Mouse (Mus musculus) liver (tissue): Measurements from ENCODE around the gene Trim68.
"Not testable (repeated sequence)": the region's sequence is repeated elsewhere in the genome, so short reads cannot be mapped to it uniquely, and the experiment has no call there.

Source experiments
- DNase-seq: peaks from one replicate; pipeline ENCODE4 v3.0.0-alpha.2; 2020; ENCODE audit warnings: mixed read lengths

Gene Trim68

GRCm38 (mm10) chr7:102686944-102687501, at the start of gene Trim68:
Gene Trim68 (minus strand): TSS chr7:102687327.
- DNase-seq: peak; percentile 85

DNA sequence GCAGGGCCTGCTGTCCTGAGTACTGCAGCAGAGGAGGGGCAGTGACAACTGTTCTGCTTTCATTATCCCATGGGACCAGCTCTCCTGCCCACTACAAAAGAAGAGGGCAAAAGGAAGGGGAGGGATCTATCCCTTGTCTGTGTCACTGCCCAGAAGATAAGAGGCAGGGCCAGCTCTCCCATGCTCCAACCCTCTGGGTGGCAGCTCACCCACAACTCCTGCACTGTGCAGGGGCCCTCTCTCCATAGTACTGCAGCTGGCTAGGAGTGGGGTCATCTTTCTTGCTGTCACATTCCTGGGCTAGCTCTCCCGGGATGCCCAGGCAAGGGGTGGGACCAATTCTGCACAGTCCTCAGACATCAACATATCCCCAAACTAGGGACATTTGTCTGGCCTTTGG, 46.7 kb upstream of the Trim68 start:
- no peak for DNase-seq

- no peak for DNase-seq
Measured at GRCm38 (mm10) chr7:102727391-102727790, 40.3 kb upstream of the Trim68 start, which contains the start of gene Olfr559. Gene Olfr559 (minus strand): TSS chr7:102727491.

DNA sequence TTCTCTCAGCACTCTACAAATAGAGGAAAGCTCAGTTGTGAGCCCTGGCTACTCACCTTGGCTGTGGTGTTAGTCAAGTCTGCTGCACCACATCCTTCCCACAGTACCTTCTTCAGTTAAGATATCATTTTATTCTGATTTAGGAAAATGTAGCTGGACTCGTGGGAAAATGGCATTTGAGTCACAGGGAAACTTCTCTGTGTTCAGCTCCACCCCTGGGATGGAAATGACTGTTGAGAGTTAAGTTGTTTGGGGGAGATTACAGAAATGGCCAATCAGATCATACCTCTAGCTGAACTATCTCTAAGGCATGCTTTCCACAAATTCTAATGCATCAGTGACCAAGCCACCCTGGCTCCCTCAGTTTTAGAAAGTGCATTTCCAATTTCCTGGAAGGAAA, 31.8 kb upstream of the Trim68 start, which contains the start of gene Olfr33:
Olfr33 (minus strand) TSS at position 101 of the 400 bp plus-strand sequence.
- DNase-seq: no peak

DNA sequence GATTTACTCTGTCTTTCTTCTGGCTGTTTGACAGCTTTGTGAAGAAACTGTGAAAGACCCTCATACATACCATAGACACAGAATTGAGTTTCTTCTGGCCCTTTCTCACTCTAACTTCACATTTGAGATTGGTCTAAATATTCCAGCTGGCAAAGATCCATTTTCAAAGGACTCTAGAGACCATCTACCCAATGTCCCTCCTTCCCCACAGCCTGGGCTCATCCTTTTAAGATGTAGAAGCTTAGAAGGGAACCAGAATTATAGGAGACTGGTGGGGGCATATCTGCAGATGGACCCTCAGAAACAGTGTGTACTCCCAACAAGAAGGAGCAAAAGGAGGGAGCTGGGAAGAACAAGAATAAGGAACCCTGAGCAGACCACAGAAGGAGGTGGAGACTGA, 14.8 kb upstream of the Trim68 start, which contains the start of gene Olfr558:
Olfr558 (plus strand) TSS at position 301 of the 400 bp plus-strand sequence.
- no peak for DNase-seq

GRCm38 (mm10) chr7:102698461-102698860, 11.3 kb upstream of the Trim68 start:
- no peak for DNase-seq

DNA sequence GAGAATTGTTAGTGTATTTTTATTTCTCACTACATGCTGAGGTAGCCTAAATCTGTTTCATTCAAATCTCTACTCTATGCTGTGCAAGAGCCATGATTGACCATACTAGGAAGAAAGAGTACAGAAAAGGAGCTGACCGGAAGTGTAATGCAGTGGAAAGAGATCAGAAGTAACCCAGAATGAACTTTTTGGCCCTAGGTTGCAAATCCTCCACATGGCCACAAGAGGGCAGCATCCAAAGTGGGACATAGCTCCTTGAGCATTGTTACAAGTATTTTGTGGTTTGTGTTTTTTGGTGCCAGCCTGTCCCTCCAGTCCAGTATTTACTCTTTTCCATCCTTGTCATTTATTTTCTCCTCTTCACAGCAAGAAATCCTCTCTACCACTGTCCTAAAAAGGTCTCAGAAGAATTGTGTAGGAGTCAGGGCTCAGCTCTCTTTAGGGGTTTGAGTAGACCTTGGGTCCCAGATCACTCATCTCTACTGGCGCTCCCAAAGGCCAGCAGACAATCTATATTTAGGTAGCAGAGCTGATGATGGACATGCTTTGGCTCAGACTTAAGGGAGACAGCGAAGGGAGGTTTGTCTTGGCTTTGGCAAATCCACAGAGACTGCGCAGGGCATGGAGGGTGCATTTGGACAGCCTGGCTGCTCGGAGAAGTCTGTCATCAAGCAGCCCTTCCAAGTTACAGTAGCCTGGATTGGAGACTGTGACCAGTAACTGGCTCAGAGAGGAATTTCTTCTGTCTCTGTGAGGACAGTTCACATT, 8.4 kb upstream of the Trim68 start, which contains the start of gene Olfr557:
Olfr557 (plus strand) TSS at position 553 of the 768 bp plus-strand sequence.
- peak; percentile 12 for DNase-seq

GRCm38 (mm10) chr7:102681916-102682315, 5.2 kb downstream of the Trim68 start:
- DNase-seq: no peak

- DNase-seq: no peak
Measured at GRCm38 (mm10) chr7:102676225-102676624, 10.9 kb downstream of the Trim68 start.

DNA sequence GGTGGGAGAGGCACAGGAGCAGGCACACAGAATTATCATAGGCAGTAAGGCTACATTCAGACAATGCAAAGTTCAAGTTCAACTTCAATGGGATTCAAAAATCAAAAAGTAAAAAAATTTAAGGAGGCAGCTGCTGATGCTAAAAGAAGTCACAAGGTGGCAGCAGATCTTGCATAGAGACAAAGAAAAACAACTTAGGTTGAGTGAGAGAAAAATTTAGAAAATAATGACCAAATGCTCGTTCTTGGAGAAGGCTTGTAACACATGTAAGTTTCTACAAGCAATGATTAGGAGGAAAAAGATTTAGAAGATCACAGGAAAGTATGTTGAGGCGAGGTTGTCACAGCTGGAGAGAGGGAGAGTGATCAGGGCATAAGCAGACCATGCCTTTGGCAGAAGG, 21.7 kb downstream of the Trim68 start:
- no peak for DNase-seq

GRCm38 (mm10) chr7:102664599-102664998, 22.5 kb downstream of the Trim68 start, which contains the start of gene Olfr556:
Gene Olfr556 (plus strand): TSS chr7:102664899.
- no peak for DNase-seq

DNA sequence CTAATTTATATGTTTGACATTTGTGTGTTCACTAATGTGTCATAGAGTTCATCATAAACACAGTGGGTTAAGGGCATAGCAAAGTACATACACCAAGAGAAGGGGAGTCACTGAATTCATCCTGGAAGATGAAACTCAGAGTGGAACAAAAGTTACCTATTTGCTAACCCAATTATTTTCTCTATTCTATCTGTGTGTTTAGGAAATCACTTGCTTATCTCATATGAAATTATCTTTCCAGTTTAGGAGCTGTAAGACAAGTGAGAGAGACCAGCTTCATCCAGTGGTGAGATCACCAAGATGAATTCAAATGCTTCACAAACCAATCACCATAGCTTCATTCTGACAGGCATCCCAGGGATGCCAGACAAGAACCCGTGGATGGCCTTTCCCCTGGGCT, 28.6 kb downstream of the Trim68 start, which contains the start of gene Olfr555:
Olfr555 (plus strand) TSS at position 301 of the 400 bp plus-strand sequence.
- no peak for DNase-seq

GRCm38 (mm10) chr7:102644945-102645344, 42.2 kb downstream of the Trim68 start:
- not testable (repeated sequence) for DNase-seq

DNA sequence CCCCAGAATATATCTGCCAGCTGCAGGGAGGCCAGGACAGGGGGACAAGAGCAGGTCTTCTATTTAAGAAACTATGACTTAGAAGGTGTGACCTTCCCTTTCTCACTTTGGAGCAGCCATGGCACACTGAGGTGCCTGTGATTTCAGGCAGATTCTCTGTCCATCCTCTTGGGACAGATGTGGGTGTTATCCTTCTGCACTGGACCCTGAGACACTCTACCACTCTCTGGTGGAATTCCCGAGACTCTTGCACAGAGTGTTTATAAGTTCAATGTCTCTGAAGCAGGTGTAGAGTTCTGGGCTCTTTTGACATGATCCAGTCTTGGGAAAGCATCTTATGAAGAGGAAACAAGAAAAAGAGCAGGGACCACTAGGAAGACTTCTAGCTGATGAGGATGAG, 49.0 kb downstream of the Trim68 start, which contains the start of gene Olfr554:
Olfr554 (plus strand) TSS at position 301 of the 400 bp plus-strand sequence.
- no peak for DNase-seq

DNA sequence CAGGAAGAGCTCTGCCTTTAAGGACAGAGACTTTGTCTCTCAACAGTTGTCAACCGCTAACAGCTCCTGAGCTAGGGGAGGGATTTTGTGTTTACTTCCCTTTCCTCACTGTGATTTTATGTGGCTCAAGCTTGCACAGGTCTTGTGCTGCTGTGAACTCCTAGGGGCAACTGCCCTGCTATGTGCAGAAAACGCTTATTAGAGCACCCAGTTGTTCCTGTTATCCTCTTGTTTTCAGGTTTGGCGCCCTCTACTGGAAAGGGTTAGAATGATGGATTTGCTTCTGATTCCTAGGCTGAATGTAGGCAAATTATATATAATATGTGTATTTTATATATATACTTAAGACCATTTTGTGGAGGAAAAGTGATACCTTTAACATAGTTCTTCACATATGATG, 50.5 kb downstream of the Trim68 start:
- DNase-seq: peak; percentile 10
